Mouse (Mus musculus): ENCODE results near the gene Sfswap.
"Not testable (repeated sequence)": the region's sequence is repeated elsewhere in the genome, so short reads cannot be mapped to it uniquely, and the experiment has no call there.

GRCm38 (mm10) chr5:129463648-129464047, 37.4 kb upstream of the Sfswap start:
- not testable (repeated sequence) for TF ChIP-seq CTCF (IDR thresholded peaks at IDR 0.05; ENCODE audit: control insufficient read depth, insufficient read depth, insufficient read length); MAX (IDR thresholded peaks at IDR 0.05); MYOG (IDR thresholded peaks at IDR 0.05; ENCODE audit: control insufficient read depth, extremely low read depth, insufficient read length); MYOD1 (IDR thresholded peaks at IDR 0.05; ENCODE audit: control insufficient read depth, insufficient read length, low read depth); USF1 (IDR thresholded peaks at IDR 0.05; ENCODE audit: low read depth)
